Mouse (Mus musculus): ENCODE measurements around the gene Lgi4. TPM values are rescaled to one million over a fixed set of nuclear protein-coding genes. Genes with fewer than 3 reads are reported as not detected.

Gene Lgi4
- total RNA-seq, 1 experiment from 2014 or later, result 0.12 TPM

DNA sequence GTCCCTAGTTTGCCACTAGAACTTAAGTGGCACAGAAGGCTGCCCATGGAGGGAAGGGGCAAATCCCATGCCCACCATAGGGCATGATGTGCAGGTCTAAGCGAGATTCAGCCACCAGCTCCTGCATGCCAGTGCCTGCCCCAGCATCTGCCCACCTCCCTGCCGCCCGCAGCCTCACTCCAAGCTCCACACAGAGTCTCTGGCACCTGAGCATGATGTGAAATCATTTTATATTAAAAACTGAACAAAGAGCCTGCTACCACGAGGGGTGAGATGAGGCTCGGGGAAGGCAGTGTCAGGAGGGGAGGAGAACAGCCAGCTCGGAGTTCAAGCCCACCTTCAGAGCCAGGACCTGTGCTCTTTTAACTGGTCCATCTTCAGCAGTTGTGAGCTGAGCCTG lies 11.2 kb downstream of the Lgi4 start:
- ATAC-seq (ENCODE audit: extremely low read depth, insufficient number of reproducible peaks, low FRiP score, poor library complexity, severe bottlenecking), result no peak

DNA sequence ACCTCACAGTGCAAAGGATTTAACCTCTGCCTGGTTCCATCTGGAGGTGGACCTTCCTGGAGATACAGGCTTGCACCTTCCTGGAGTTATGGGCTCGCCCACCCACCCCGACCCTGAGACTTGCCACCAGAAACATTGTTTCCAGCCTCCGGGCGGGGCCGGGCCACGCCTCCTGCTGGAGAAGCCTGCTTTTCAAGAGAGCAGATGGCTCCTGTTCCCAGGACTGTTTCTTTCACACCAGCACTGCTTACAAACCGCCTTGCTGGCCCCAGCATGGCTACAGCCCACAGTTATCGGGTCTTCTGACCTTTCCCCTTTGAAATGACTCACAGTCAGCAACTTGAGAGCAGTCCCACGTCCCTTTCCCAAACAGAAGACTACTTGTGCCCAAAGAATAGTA lies 13.2 kb downstream of the Lgi4 start:
- ATAC-seq (ENCODE audit: extremely low read depth, insufficient number of reproducible peaks, low FRiP score, poor library complexity, severe bottlenecking), result no peak

DNA sequence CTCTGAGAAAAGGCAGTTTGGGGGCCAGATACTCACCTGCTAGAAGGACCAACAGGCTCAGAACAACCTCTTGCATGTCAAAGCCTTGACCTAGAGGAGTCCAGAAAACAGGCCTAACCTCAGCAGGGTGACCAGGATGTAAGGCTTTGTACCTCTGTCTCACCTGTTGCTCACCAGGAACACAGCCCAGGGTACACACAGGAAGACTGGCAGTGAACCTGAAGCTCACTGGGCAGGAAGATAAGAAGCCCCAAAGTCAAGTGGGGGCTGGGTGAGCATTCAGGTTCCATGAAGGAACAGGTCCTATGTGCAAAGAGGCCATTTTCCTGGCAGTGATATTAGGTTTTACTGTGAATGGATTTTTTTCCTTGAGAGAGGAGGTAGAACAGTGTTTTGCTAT lies 14.4 kb downstream of the Lgi4 start:
- no peak for ATAC-seq (ENCODE audit: extremely low read depth, insufficient number of reproducible peaks, low FRiP score, poor library complexity, severe bottlenecking)

DNA sequence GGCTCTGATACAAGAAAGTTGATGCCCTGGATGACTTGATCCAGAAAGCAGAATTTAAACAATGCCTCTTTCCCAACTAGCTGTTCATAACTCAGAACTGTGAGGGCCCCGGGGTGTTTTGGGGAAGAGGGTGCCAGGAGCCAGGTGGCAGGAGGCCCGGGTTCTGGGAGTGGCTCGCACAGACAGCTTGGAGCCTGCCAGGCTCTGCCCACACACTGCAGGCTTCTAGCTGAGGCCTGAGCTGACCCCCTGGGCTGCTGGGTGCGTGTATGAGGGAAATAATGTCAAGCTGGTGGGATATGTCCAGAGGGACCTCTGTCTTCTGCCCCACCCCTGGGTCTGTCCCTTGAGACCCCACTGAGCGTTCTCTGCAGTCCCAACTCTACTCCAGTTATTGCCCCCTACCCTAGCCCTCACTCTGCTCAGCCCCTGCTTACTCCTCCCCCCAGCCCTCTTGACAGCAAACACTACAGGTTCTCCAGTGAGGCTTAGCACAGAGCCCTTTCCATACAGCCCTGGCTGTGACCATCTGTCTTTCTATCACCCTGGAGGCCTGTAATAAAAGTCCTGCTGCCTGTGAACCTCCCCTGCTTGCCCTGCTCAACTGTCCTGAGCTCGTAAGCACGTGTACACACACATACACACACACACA lies 15.0 kb downstream of the Lgi4 start:
- no peak for ATAC-seq (ENCODE audit: extremely low read depth, insufficient number of reproducible peaks, low FRiP score, poor library complexity, severe bottlenecking)

DNA sequence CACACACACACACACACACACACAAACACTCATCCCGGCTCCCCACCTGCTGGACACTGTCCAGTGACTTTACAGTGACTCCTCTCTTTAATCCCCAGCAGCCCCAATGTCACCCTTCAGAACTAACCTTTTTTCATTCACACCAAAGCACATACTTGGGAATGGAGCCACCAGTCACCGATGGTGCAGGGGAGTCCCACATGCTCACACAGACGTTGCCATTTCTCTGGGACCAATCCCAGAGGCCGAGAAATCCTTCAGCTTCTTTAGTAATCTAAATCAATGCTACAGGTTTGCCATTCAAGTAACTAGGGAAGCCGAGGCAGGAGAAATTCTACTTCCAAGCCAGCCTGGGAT lies 15.5 kb downstream of the Lgi4 start:
- ATAC-seq (ENCODE audit: extremely low read depth, insufficient number of reproducible peaks, low FRiP score, poor library complexity, severe bottlenecking), result no peak

DNA sequence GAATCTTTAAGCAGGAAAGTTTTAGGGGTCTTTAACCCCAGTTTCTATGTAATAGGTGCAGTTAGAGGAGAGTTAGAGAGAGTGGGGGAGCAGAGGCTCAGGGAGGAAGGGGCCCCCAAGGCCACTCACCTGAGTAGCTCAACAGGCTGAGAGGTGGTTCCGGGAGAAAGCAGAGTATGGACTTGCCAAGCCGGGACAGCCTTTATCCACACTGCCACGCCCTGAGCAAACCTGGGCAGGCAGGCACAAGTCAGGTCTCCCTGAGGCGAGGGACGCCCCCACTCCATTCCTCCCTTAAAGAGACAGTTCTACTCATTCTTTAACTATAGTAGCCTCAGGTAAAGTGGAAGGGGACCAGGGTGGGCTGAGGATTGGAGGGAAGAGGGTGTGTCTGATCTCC lies 17.4 kb downstream of the Lgi4 start, which contains the start of gene Fxyd3:
Fxyd3 (minus strand) TSS at position 213 of the 400 bp plus-strand sequence.
- no peak for ATAC-seq (ENCODE audit: extremely low read depth, insufficient number of reproducible peaks, low FRiP score, poor library complexity, severe bottlenecking)

DNA sequence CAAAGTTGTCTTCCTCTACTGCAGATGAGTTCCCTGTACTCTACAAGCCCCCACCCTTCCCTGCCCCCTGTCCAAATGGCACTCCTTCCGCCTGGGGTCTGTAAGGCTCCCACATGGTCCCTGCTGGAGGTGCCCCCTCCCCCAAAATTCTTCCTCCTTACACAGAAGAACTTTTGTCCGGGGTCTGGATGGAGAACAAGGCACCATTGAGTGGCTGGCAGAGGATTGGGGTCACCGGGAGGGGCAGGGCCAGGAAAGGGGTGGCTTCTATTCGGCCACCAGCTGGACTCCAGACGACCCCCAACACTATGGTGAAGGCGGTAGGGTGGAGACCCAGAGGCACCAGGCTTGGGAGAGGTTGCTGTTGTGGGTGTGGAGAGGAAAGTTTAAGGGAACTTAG lies 18.3 kb downstream of the Lgi4 start:
- no peak for ATAC-seq (ENCODE audit: extremely low read depth, insufficient number of reproducible peaks, low FRiP score, poor library complexity, severe bottlenecking)

DNA sequence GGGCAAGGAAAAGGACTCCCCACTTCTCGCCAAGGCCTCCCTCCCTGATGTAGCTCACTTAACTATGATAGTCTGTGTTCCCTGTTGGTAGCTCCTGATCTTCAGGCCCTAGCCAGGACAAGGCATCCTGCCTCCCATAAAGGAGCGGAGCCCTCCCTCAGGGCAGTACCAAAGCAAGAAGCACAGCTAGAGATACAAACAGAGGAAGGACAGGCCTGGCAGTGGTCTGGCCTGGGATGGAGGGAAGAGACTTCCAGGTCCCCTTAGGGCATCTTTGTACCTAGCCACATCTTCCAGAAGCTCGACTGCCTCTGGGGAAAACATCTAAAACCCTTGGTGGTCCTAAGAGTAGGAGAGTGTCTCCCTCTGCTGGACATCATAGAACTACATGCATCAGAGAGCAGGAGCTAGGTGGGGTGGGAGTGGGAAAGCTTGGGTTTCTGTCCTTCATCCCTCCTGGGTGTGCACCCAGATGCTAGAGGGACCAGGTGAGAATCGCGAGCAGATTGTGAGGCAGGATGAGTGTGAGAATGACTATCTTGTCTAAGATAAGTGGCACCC lies 18.8 kb downstream of the Lgi4 start:
- peak; percentile 49; the same call in 1 of the 2 replicates for ATAC-seq (ENCODE audit: extremely low read depth, insufficient number of reproducible peaks, low FRiP score, poor library complexity, severe bottlenecking)

DNA sequence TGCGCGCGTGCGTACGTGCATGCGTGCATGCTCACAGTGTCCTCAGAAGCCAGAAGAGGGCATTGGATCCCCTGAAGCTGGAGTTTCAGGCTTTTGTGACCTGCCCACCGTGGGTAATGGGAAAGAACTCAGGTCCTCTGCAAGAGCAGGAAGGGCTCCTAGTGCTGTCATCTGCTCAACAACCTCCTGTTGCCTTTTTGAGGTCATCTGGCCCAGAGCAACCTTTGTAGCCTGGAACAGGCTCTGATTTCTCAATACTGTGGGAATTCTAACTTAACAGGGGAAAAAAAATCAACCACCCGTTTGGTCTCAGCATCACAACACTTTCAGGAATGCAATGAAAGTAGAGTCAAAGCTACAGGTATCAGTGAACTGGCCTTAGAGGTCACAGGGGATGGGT lies 20.5 kb downstream of the Lgi4 start:
- no peak for ATAC-seq (ENCODE audit: extremely low read depth, insufficient number of reproducible peaks, low FRiP score, poor library complexity, severe bottlenecking)

DNA sequence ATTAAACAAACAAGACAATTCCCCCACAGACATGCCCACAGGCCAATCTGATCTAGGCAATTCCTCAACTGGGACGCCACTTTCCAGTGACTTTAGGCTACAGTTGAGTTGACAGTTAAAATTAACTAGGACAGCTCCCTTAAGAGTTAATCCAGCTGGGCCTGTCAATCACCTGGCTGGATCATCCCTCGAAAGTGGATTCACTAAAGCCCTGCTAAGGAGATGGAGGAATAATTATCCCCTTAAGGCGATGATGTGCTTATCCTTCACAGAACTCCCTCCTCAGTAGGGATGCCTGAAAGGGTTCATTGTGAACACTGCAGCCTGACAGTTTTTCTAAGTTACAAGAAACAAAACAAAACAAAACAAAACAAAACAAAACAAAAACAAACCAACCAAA lies 21.5 kb downstream of the Lgi4 start:
- no peak for ATAC-seq (ENCODE audit: extremely low read depth, insufficient number of reproducible peaks, low FRiP score, poor library complexity, severe bottlenecking)

DNA sequence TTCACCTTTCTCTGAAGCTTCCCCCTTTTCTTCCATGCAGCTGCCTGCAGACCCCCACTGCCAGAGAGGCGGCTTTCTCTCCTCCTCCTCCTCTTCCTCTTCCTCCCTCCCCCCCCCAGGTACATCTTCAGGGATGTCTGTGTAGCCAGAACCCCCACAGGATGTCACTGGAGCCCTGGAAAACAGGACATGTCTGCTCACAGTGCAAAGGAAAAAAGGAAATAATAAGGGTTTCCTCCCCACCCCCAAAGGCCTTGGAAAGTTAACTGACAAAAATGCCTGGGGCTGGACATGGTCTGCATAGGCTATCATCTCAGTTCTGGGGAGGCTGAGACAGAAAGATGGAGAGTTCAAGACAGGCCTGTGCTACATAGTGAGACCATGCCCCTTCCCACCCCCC lies 22.0 kb downstream of the Lgi4 start:
- ATAC-seq (ENCODE audit: extremely low read depth, insufficient number of reproducible peaks, low FRiP score, poor library complexity, severe bottlenecking), result no peak

DNA sequence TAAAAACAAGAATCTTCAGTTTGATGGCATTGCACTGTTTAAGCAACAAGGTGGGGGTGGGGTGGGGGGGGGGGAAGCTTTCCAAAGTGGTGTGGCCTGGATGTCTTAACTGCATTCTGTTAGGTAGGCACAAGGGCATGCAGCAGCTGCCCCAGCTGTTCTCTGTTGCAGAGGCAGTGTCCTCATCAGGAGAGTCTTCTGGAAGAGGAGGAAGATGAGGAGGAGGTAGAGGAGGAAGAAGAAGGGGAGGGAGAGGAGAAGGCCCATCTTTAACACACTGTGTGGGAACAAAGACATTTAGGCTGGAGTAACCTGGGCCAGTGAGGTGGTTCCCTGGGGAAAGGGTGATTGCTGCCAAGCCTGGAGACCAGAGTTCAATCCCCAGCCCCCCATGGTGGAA lies 23.0 kb downstream of the Lgi4 start:
- ATAC-seq (ENCODE audit: extremely low read depth, insufficient number of reproducible peaks, low FRiP score, poor library complexity, severe bottlenecking), result no peak

DNA sequence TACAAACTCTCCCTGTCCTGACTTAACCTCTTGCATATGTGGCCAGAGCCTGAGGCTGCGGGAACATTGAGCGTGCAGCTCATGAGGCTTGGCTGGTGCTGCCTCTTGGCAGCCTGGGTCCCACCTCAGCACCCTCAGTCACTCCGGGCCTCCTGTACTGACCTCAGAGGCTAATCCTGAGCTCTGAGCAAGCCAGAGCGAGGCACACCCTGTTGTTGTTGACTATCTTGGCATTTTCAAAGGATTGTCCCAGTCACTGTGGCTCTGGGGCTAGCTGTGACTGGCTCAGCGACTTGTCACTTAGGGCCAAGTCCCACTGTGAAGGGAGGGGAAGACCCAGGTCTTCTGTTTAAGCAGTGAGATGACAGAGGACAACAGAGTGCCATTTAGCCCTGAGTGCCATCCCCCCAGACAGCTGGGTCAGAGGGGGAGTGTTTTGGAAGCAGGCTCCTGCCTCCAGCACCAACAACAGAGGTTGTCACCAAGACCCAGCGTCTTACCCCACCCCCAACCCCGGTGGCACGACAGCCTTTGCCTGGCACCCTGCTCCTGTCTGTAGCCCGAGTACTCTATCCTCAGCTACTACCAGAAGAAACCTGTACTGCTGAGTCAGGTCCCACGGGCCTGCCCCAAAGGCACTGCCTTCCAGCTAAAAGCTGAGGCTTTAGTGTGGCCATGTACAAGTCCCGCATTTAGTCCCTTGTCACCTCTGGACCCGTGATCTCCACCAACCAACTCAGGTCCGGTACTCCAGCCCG lies 23.9 kb downstream of the Lgi4 start:
- no peak for ATAC-seq (ENCODE audit: extremely low read depth, insufficient number of reproducible peaks, low FRiP score, poor library complexity, severe bottlenecking)

DNA sequence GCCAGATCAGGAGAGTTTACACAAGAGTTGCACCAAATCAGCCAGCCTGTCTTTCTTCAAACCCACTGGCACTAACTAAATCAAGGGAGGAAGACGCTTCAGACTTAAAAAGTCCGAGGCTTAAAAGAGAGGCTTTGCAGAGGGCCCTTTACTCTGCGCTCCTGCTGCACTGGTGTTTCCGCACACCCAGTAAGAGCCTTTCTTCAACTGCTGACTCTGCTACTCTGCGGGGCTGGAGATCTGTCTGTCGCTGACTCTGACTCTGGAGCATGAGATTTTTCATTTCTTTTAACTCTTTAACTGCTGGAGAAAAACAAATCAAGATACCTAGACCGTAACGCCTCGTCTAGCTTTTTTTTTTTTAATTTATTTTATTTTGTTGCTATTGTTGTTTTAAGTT lies 25.0 kb downstream of the Lgi4 start:
- ATAC-seq (ENCODE audit: extremely low read depth, insufficient number of reproducible peaks, low FRiP score, poor library complexity, severe bottlenecking), result no peak

DNA sequence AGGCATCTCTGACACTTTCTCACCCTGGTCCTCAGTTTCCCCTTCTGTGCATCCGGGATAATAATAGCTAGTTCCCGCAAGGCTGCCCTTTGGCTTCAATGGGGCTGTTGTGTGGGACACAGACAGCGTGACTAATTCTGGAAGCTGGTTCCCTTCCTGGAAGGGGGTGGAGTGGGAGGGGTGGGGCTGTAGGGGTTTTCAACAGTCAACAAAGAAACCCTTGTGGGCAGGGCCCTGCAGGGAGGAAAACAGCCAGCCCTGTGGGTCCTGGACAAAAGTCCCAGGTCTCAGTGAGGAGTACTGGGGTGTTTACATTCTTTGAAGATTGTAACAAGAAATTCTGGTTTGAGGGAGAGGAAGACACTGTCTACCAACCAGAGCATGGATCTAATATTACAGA lies 26.0 kb downstream of the Lgi4 start:
- no peak for ATAC-seq (ENCODE audit: extremely low read depth, insufficient number of reproducible peaks, low FRiP score, poor library complexity, severe bottlenecking)

DNA sequence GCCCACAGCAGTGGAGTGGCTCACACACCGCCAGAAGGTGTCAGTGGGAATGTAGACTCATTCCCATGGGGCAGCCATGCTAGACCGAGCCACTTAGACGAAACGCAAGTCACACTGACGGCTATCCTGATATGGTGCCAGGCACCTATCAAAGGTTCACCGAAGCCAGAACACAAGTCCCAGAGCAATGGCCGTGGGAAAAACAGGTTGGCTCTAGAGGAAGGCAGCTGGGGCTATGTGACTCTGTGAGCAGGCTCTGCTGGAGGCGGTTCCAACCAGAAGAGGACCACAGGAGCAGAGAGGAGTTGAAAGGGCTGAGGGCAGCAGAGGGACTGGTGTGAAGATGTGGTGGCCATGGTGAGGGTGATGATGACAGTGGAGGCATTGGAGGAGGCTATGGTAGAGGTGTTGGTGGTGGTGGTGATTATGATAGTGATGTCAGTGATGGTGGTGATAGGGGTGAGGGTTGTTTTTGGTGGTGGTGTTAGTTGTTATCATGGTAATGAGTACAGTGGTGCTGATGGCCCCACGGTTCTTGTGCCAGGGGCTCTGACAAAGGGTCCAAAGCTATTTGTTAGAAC lies 27.1 kb downstream of the Lgi4 start:
- ATAC-seq (ENCODE audit: extremely low read depth, insufficient number of reproducible peaks, low FRiP score, poor library complexity, severe bottlenecking), result no peak

DNA sequence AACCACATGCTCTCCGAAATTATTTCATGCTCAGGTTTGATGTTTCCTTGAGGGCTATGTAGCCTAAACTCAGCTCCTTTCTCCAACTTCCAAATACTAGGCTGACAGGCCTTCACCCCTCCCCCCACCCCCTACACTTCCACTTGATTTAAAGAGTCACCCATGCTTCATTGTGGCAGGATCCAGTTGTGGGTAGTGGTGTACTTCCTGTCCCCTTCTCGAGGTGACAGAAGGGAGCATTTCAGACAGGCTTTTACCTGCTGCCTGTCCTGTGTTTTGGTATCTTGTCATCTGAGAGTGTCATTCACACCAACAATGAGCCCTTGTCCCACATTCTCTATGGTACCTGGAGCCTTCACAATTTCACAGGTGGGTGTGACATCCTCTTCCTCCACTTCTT lies 28.1 kb downstream of the Lgi4 start:
- ATAC-seq (ENCODE audit: extremely low read depth, insufficient number of reproducible peaks, low FRiP score, poor library complexity, severe bottlenecking), result no peak

DNA sequence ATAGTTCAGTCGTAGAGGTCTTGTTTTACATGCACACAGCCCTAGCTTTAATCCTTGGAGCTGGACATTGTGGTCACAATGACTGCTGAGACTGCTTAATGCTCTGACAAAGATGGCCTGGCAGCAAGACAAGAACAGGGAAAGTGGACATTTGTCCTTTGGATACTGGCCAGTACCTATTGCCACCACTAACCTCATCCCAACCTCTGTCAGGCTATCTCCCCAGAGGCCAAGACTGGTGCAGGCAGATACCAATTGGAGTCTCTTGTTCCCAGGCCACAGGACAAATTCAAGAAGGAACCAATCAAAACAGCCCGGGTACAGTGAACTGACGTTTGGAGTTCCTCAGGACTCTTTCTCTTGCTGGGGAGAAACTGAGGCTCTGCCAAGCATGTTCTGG lies 29.1 kb downstream of the Lgi4 start:
- ATAC-seq (ENCODE audit: extremely low read depth, insufficient number of reproducible peaks, low FRiP score, poor library complexity, severe bottlenecking), result no peak

DNA sequence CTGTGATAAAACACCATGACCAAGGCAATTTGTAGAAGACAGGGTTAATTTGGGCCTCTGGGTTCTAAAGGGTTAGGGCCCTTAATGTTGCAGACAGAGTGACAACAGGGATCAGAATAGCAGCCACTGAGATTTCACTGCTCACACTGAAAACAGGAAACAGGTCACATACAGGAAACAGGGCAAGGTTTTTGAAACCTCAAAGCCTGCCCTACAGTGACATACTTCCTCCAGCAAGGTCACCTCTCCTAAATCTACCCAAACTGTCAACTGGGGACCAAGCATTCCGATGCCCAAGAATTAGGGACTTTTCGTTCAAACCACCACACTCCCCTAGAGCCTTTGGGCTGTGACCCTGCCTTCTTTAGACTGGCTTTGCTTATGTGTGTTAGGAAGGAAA lies 30.6 kb downstream of the Lgi4 start:
- ATAC-seq (ENCODE audit: extremely low read depth, insufficient number of reproducible peaks, low FRiP score, poor library complexity, severe bottlenecking), result peak; percentile 84
